Mouse (Mus musculus): ENCODE measurements around the gene Lbhd2.

The Lbhd2 gene

GRCm38 (mm10) chr12:111404880-111405279 is 1.7 kb upstream of the Lbhd2 start:
- in situ Hi-C loops (cut with MboI, MseI), result no loop called here

- in situ Hi-C loops (cut with MboI, MseI), result no loop called here
These were observed 3.0 kb downstream of the Lbhd2 start for GRCm38 (mm10) chr12:111409583-111409982.

GRCm38 (mm10) chr12:111411631-111412355 is 5.2 kb downstream of the Lbhd2 start:
- in situ Hi-C loops (cut with MboI, MseI), result no loop called here

GRCm38 (mm10) chr12:111412581-111413284 is 6.1 kb downstream of the Lbhd2 start:
- in situ Hi-C loops (cut with MboI, MseI), result no loop called here

GRCm38 (mm10) chr12:111413300-111413699 is 6.7 kb downstream of the Lbhd2 start:
- in situ Hi-C loops (cut with MboI, MseI), result no loop called here

- in situ Hi-C loops (cut with MboI, MseI), result no loop called here
These were observed 10.5 kb downstream of the Lbhd2 start, which contains the start of gene Exoc3l4 for GRCm38 (mm10) chr12:111416921-111417779. TSS of gene Exoc3l4 (plus strand) at chr12:111417017.

GRCm38 (mm10) chr12:111419918-111420317 is 13.3 kb downstream of the Lbhd2 start:
- in situ Hi-C loops (cut with MboI, MseI), result loop anchor here (5.0 kb wide), 1 partner anchor 37 kb away; no protein-coding TSS in a partner anchor

GRCm38 (mm10) chr12:111420946-111421709 is 14.5 kb downstream of the Lbhd2 start:
- in situ Hi-C loops (cut with MboI, MseI), result loop anchor here (5.0 kb wide), 1 partner anchor 36 kb away; no protein-coding TSS in a partner anchor

GRCm38 (mm10) chr12:111422852-111423251 is 16.2 kb downstream of the Lbhd2 start:
- in situ Hi-C loops (cut with MboI, MseI), result loop anchor here (5.0 kb wide), 1 partner anchor 34 kb away; no protein-coding TSS in a partner anchor

- in situ Hi-C loops (cut with MboI, MseI), result loop anchor here (5.0 kb wide), 1 partner anchor 34 kb away; no protein-coding TSS in a partner anchor
These were observed 17.0 kb downstream of the Lbhd2 start for GRCm38 (mm10) chr12:111423570-111424129.

- in situ Hi-C loops (cut with MboI, MseI), result loop anchor here (5.0 kb wide), 1 partner anchor 33 kb away; no protein-coding TSS in a partner anchor
These were observed 17.9 kb downstream of the Lbhd2 start for GRCm38 (mm10) chr12:111424547-111424946.

GRCm38 (mm10) chr12:111425258-111425657 is 18.6 kb downstream of the Lbhd2 start:
- in situ Hi-C loops (cut with MboI, MseI), result no loop called here

- in situ Hi-C loops (cut with MboI, MseI), result no loop called here
These were observed 19.3 kb downstream of the Lbhd2 start for GRCm38 (mm10) chr12:111425789-111426460.

- in situ Hi-C loops (cut with MboI, MseI), result no loop called here
These were observed 21.0 kb downstream of the Lbhd2 start for GRCm38 (mm10) chr12:111427438-111428113.

- in situ Hi-C loops (cut with MboI, MseI), result no loop called here
These were observed 21.8 kb downstream of the Lbhd2 start for GRCm38 (mm10) chr12:111428364-111428763.

- in situ Hi-C loops (cut with MboI, MseI), result no loop called here
These were observed 22.6 kb downstream of the Lbhd2 start for GRCm38 (mm10) chr12:111428961-111429911.

- in situ Hi-C loops (cut with MboI, MseI), result no loop called here
These were observed 23.6 kb downstream of the Lbhd2 start for GRCm38 (mm10) chr12:111430049-111430867.

All from regulatory T cell (primary cell).